Mouse (Mus musculus) effector memory CD4-positive, alpha-beta T cell, adult 7 months (primary cell): Measurements from ENCODE around the gene Atf7ip. TPM values are rescaled to one million over a fixed set of nuclear protein-coding genes. Genes with fewer than 3 reads are reported as not detected.

Experiments used
- polyA plus RNA-seq: library from polyadenylated mRNA; unstranded; fragments of 100-300 nt; shearing (Covaris generic); gene quantifications from one replicate; pipeline ENCODE4 v1.2.1, GENCODE M21; 2017

The Atf7ip gene
- 133 TPM for polyA plus RNA-seq

DNA sequence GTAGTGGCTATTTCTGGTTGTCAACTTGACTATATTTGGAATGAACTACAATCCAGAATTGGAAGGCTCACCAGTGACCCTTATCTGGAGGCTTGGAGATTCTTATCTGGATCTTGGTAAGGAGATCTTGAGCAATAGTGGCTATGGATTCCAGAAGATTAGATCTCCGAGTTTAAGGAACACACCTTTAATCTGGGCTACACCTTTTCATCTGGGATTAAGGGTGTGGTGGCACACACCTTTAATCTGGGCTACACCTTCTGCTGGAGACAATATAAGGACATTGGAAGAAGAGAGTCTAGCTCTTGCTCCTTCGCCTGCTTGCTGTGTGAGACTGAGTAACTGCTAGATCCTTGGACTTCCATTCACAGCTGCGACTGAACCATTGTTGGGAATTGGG lies at the start of gene Atf7ip:
Gene Atf7ip (plus strand): TSS at position 301 of the 400 bp plus-strand sequence.

Other genes starting within 250 kb of the Atf7ip start
- gene Gm8994, start 178.6 kb upstream of the Atf7ip start, polyA plus RNA-seq, result 0.35 TPM
- gene E330021D16Rik, start 90.6 kb upstream of the Atf7ip start, polyA plus RNA-seq, result not detected
- gene Plbd1, start 155.8 kb downstream of the Atf7ip start, polyA plus RNA-seq, result 0.49 TPM